Mouse (Mus musculus): ENCODE results near the gene Ssr3.

DNA sequence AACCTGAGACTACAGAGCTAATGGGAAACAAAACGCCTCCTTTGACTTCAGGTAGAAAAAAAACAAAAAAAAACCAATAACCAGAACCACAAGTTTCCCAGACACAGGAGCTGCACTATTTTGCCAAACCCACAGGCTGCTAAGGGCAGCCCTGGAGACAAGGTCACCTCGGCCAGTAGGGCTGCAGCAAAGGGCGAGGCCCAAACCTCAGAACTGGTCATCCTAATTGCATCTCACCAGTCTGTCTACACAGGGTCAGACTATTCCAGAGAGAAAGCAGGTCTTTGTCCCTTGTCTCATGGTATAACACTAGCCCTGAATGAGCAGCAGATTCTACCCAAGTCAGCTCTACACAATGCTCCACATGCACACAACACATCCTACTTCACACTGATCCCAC lies 17.7 kb downstream of the Ssr3 start:
- TF ChIP-seq CTCF (IDR thresholded peaks at IDR 0.05; ENCODE audit: borderline replicate concordance, insufficient read depth, low read length), result no peak
- TF ChIP-seq POLR2A (IDR thresholded peaks at IDR 0.05; ENCODE audit: low read depth, low read length), result no peak
